In genomic region chr4:135569201-135569600, GRCm38 (mm10) we compare ENCODE assay signal across 13 mouse cellular contexts. TPM values are rescaled to one million over a fixed set of nuclear protein-coding genes. Genes with fewer than 3 reads are reported as not detected.
DNase-seq lines count a peak whose midpoint lies in the region; ATAC-seq and TF ChIP-seq lines count a peak whose summit lies in the region.
"Had no signal": no experiment of that assay in that cellular context is flagged by ENCODE, and none has a peak within 500 bp of the region (broad histone marks: within the 10 kb centered on the region; RNA-seq: fewer than 3 reads in every experiment).

No protein-coding gene starts in this region.

- no peak overlapping the region for H3K9ac ChIP-seq in hindbrain, embryonic 14.5 days
- no peak overlapping the region for H3K9ac ChIP-seq in hindbrain, postnatal 0 days (replicated peaks; ENCODE audit: low read length)

- WGBS in hindbrain, embryonic 14.5 days = 12% methylated on average over 11 of the region's 11 CpGs
- 21% methylated on average over 11 of the region's 11 CpGs for WGBS in hindbrain, postnatal 0 days

- H3K36me3 ChIP-seq in hindbrain, embryonic 14.5 days (replicated peaks; ENCODE audit: control insufficient read depth, insufficient read depth) = no peaks in the 10 kb centered on the region
- no peaks in the 10 kb centered on the region for H3K36me3 ChIP-seq in hindbrain, postnatal 0 days (ENCODE audit: insufficient read depth, low read length)
- H3K36me3 ChIP-seq in splenic B cell, adult 2 months (ENCODE audit: control insufficient read depth, insufficient read depth, low read length, poor library complexity, severe bottlenecking) = no peaks in the 10 kb centered on the region

- 0 out of 2 replicates have a peak overlapping the region, but pooled peaks have one; percentile 52 for H3K4me2 ChIP-seq in hindbrain, embryonic 14.5 days (replicated peaks)
- H3K4me2 ChIP-seq in hindbrain, postnatal 0 days (ENCODE audit: low read depth, low read length) = no peak overlapping the region

- H3K27me3 ChIP-seq in hindbrain, embryonic 14.5 days (ENCODE audit: control insufficient read depth, insufficient read depth, low read length) = peaks cover 42% of the 10 kb centered on the region
- H3K27me3 ChIP-seq in hindbrain, postnatal 0 days (ENCODE audit: insufficient read depth, low read length) = peaks cover 8% of the 10 kb centered on the region
- peaks cover 3% of the 10 kb centered on the region; the same call in 1 of the 2 replicates for H3K27me3 ChIP-seq in splenic B cell, adult 2 months (ENCODE audit: control insufficient read depth, insufficient read depth, low read length, poor library complexity, severe bottlenecking)
- H3K27me3 ChIP-seq: Patski had no signal

- no peaks in the 10 kb centered on the region for H3K9me3 ChIP-seq in hindbrain, embryonic 14.5 days (ENCODE audit: control insufficient read depth, low read length)
- H3K9me3 ChIP-seq in hindbrain, postnatal 0 days (ENCODE audit: low read length) = no peaks in the 10 kb centered on the region

- ATAC-seq in hindbrain, embryonic 14.5 days (ENCODE audit: low FRiP score) = no peak
- ATAC-seq in hindbrain, postnatal 0 days = no peak
- no peak for ATAC-seq in erythroid progenitor cell, adult 5-6 weeks (replicated peaks; ENCODE audit: low FRiP score, poor library complexity, severe bottlenecking)
- ATAC-seq: Patski had no signal

- H3K4me3 ChIP-seq in hindbrain, embryonic 14.5 days (replicated peaks; ENCODE audit: low read length) = no peak overlapping the region
- no peak overlapping the region for H3K4me3 ChIP-seq in hindbrain, postnatal 0 days (ENCODE audit: low read length)

- TF ChIP-seq CTCF in hindbrain, postnatal 0 days (IDR thresholded peaks at IDR 0.05; ENCODE audit: low read depth) = no peak

- no peak overlapping the region for H3K27ac ChIP-seq in hindbrain, embryonic 14.5 days
- H3K27ac ChIP-seq in hindbrain, postnatal 0 days = no peak overlapping the region

- DNase-seq in hindbrain, embryonic 14.5 days (ENCODE audit: low spot score) = no peak
- no peak for DNase-seq in hindbrain, postnatal 0 days (ENCODE audit: low spot score)
- DNase-seq in ZHBTc4 (ENCODE audit: low read depth, low spot score) = peak; percentile 67
- DNase-seq in kidney, adult 9 months = peak; percentile 36
- peak; percentile 43 for DNase-seq in splenic B cell, adult 2 months (ENCODE audit: low read depth, low spot score)
- DNase-seq in cerebellum, postnatal 14 days = no peak
- no peak for DNase-seq in layer of hippocampus, adult 18-20 months (ENCODE audit: low spot score in 2 of 2)
- DNase-seq: cerebellum, adult 11-12 months; gastrocnemius, postnatal 36 days; right cerebral cortex, postnatal 4 days had no signal

- peaks cover 25% of the 10 kb centered on the region; the same call in 1 of the 2 replicates for H3K4me1 ChIP-seq in hindbrain, embryonic 14.5 days (replicated peaks; ENCODE audit: control insufficient read depth, insufficient read depth, low read length)
- H3K4me1 ChIP-seq in hindbrain, postnatal 0 days (ENCODE audit: insufficient read depth, low read length) = peaks cover 6% of the 10 kb centered on the region; the same call in 1 of the 2 replicates

RNA-seq across cellular contexts. Expression of gene Grhl3, which starts 4.2 kb away (rescaled TPM):
- 1.0 and 1.1 TPM in 2 replicates for polyA plus RNA-seq in hindbrain, embryonic 14.5 days (2014; fragmentation: Nextera tagmentation; extraction: Ambion mirVana)
- total RNA-seq in hindbrain, postnatal 0 days (2014; rRNA removed) = 1.7 and 2.5 TPM in 2 replicates
- 1.7 and 1.8 TPM in 2 replicates for polyA plus RNA-seq in hindbrain, postnatal 0 days (2015; fragmentation: Nextera tagmentation; extraction: Ambion mirVana)
- total RNA-seq in erythroid progenitor cell, adult 5-6 weeks (2015; ENCODE audit: low replicate concordance) = not detected in 2 replicates
- not detected in 2 replicates for total RNA-seq in erythroid progenitor cell, adult 5-6 weeks (2017; ENCODE audit: low replicate concordance)
- under 1 TPM; 0.48 to 0.79 TPM for total RNA-seq in layer of hippocampus, adult 18-20 months (2021)
- total RNA-seq: megakaryocyte-erythroid progenitor cell, adult 5-6 weeks had no signal
- polyA plus RNA-seq: Patski had no signal

Comparison
In these comparisons a context has a peak if more than half of its experiments do, and no peak if none do; other contexts are left out.
1. DNase-seq: peak in ZHBTc4 (single experiment), kidney, adult 9 months (single experiment) and splenic B cell, adult 2 months (single experiment); none in hindbrain, embryonic 14.5 days (single experiment), hindbrain, postnatal 0 days (single experiment), cerebellum, postnatal 14 days (0 of 2) and layer of hippocampus, adult 18-20 months (0 of 2).